Mouse (Mus musculus) forebrain, embryonic 13.5 days (tissue): Measurements from ENCODE around the gene Gm15155. TPM values are rescaled to one million over a fixed set of nuclear protein-coding genes. Genes with fewer than 3 reads are reported as not detected.

Experiments
- ATAC-seq: fragments of 200-750 bp; cut with Nextera tagmentation; 2 replicates; pipeline ENCODE4 v1.8.0; 2017
- H3K27ac ChIP-seq: fragments of 300-500 bp; sonication (generic); 2 replicates; pipeline ENCODE4 v1.5.1; 2015; ENCODE audit warnings: inconsistent platforms, mild to moderate bottlenecking, moderate library complexity
- H3K27me3 ChIP-seq: fragments of 300-500 bp; sonication (generic); 2 replicates; pipeline ENCODE4 v1.6.1; 2015; ENCODE audit warnings: mild to moderate bottlenecking, inconsistent platforms
- H3K36me3 ChIP-seq: fragments of 300-500 bp; sonication (generic); 2 replicates; pipeline ENCODE4 v1.6.1; 2015; ENCODE audit warnings: mild to moderate bottlenecking, inconsistent platforms; ENCODE audit not compliant: poor library complexity, severe bottlenecking
- H3K4me1 ChIP-seq: fragments of 300-500 bp; sonication (generic); 2 replicates; pipeline ENCODE4 v1.6.1; 2015; ENCODE audit warnings: inconsistent platforms
- H3K4me2 ChIP-seq: fragments of 300-500 bp; sonication (generic); 2 replicates; pipeline ENCODE4 v1.6.1; 2015; ENCODE audit warnings: inconsistent platforms, mild to moderate bottlenecking, moderate library complexity
- H3K4me3 ChIP-seq: fragments of 300-500 bp; sonication (generic); 2 replicates; pipeline ENCODE4 v1.5.1; 2015; ENCODE audit warnings: mild to moderate bottlenecking, inconsistent platforms
- H3K9ac ChIP-seq: fragments of 300-500 bp; sonication (generic); 2 replicates; pipeline ENCODE4 v1.6.1; 2015; ENCODE audit warnings: mild to moderate bottlenecking, inconsistent platforms
- H3K9me3 ChIP-seq: fragments of 300-500 bp; sonication (generic); replicated peaks from 2 replicates; pipeline ENCODE4 v1.6.1; 2016; ENCODE audit warnings: inconsistent platforms
- WGBS: fragments of 180-500 bp; shearing (Covaris S2); methylation state at CpG from one replicate; pipeline ENCODE4 v1.1.7; 2015; 5-methylcytosine and 5-hydroxymethylcytosine counted together
- polyA plus RNA-seq: library from polyadenylated mRNA; unstranded; fragments of >200 nt; fragmentation: Nextera tagmentation; extraction: Ambion mirVana; gene quantifications from 2 replicates; pipeline ENCODE4 v1.2.1, GENCODE M21; 2015

The Gm15155 gene
- polyA plus RNA-seq, result not detected in 2 replicates

GRCm38 (mm10) chrX:155624341-155624841 lies at the start of gene Gm15155:
Gene Gm15155, plus strand, starts transcription at chrX:155624741.
- WGBS, result 20% methylated on average over 19 of the region's 19 CpGs
- peak; percentile 34 for ATAC-seq
- H3K27me3 ChIP-seq, result peaks cover 25% of the 10 kb centered on the region
- no peaks in the 10 kb centered on the region for H3K4me1 ChIP-seq
- no peaks in the 10 kb centered on the region for H3K36me3 ChIP-seq
- no peak within 1 kb of the TSS for H3K27ac ChIP-seq
- peak within 1 kb of the TSS; percentile 54 for H3K9ac ChIP-seq
- no peaks in the 10 kb centered on the region for H3K9me3 ChIP-seq
- H3K4me3 ChIP-seq, result peak within 1 kb of the TSS; percentile 48
- H3K4me2 ChIP-seq, result peak within 1 kb of the TSS; percentile 75

GRCm38 (mm10) chrX:155579791-155580190 lies 44.8 kb upstream of the Gm15155 start:
- H3K9me3 ChIP-seq, result no peaks in the 10 kb centered on the region
- no peak overlapping the region for H3K4me3 ChIP-seq
- H3K36me3 ChIP-seq, result no peaks in the 10 kb centered on the region
- ATAC-seq, result no peak
- H3K4me1 ChIP-seq, result no peaks in the 10 kb centered on the region
- no peak overlapping the region for H3K4me2 ChIP-seq
- no peaks in the 10 kb centered on the region for H3K27me3 ChIP-seq
- H3K9ac ChIP-seq, result no peak overlapping the region
- no peak overlapping the region for H3K27ac ChIP-seq

DNA sequence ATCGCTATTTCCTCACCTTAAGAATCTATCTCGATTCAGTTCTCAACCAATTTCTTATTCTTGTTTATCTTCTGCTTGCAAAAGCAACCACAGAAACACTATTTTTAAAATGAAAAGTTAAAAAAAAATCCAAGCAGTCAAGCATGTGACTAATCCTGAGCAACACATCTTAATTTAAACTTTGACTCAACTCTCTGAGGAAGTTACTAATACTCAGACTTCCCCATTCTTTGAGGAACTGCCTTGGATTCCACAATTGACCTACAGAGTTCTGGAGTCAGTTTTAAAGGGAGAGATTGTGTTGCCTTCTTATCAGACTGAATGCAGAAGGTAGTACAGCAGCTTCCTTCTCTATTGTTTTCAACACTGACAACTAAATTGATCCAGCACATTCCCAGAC lies 40.0 kb upstream of the Gm15155 start:
- WGBS, result 83% methylated on average over 2 of the region's 2 CpGs
- no peak overlapping the region for H3K27ac ChIP-seq
- no peak overlapping the region for H3K4me3 ChIP-seq
- H3K27me3 ChIP-seq, result no peaks in the 10 kb centered on the region
- H3K4me1 ChIP-seq, result no peaks in the 10 kb centered on the region
- no peaks in the 10 kb centered on the region for H3K9me3 ChIP-seq
- no peak overlapping the region for H3K4me2 ChIP-seq
- H3K9ac ChIP-seq, result no peak overlapping the region
- no peaks in the 10 kb centered on the region for H3K36me3 ChIP-seq
- no peak for ATAC-seq

- Histone ChIP-seq H3K9ac (no peak overlapping the region), H3K27me3 (no peaks in the 10 kb centered on the region), H3K36me3 (no peaks in the 10 kb centered on the region), H3K4me2 (no peak overlapping the region), H3K4me1 (no peaks in the 10 kb centered on the region), H3K27ac (no peak overlapping the region), H3K4me3 (no peak overlapping the region), H3K9me3 (no peaks in the 10 kb centered on the region)
- no peak for ATAC-seq
- 87% methylated on average over 3 of the region's 3 CpGs for WGBS
These were observed 33.1 kb upstream of the Gm15155 start for GRCm38 (mm10) chrX:155591490-155591889.

GRCm38 (mm10) chrX:155592467-155592866 lies 32.1 kb upstream of the Gm15155 start:
- Histone ChIP-seq H3K4me3 (no peak overlapping the region), H3K36me3 (no peaks in the 10 kb centered on the region), H3K4me1 (no peaks in the 10 kb centered on the region), H3K9ac (no peak overlapping the region), H3K9me3 (no peaks in the 10 kb centered on the region), H3K27me3 (no peaks in the 10 kb centered on the region), H3K27ac (no peak overlapping the region), H3K4me2 (no peak overlapping the region)
- WGBS, result 73% methylated on average over 2 of the region's 2 CpGs
- ATAC-seq, result no peak

DNA sequence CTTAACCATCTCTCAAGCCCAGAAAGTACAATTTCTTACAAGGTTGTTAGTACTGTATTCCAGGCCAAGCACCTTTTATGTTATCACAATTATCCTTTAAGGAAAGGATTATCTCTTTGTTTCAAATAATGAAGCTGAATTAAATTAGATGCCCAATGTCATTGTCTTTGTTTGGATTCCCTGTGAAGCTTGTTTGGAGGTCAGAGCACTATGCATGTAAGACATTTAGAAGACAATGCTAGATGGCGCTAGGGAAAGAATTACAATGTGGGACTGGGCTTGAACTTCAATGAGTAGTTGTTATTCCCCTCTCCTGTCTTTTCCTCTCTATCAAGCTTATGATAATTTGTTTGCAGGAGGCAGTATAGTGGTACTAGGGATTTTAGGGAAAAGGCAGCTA lies 29.9 kb upstream of the Gm15155 start:
- H3K27me3 ChIP-seq, result no peaks in the 10 kb centered on the region
- no peak overlapping the region for H3K4me3 ChIP-seq
- WGBS, result 42% methylated on average over 1 of the region's 1 CpGs
- H3K27ac ChIP-seq, result no peak overlapping the region
- no peaks in the 10 kb centered on the region for H3K4me1 ChIP-seq
- no peaks in the 10 kb centered on the region for H3K36me3 ChIP-seq
- H3K4me2 ChIP-seq, result no peak overlapping the region
- no peak for ATAC-seq
- H3K9me3 ChIP-seq, result no peaks in the 10 kb centered on the region
- no peak overlapping the region for H3K9ac ChIP-seq

GRCm38 (mm10) chrX:155596390-155596789 lies 28.2 kb upstream of the Gm15155 start:
- Histone ChIP-seq H3K4me3 (no peak overlapping the region), H3K27ac (no peak overlapping the region), H3K4me1 (no peaks in the 10 kb centered on the region), H3K9ac (no peak overlapping the region), H3K27me3 (no peaks in the 10 kb centered on the region), H3K9me3 (no peaks in the 10 kb centered on the region), H3K36me3 (no peaks in the 10 kb centered on the region), H3K4me2 (no peak overlapping the region)
- no peak for ATAC-seq

- no peaks in the 10 kb centered on the region for H3K36me3 ChIP-seq
- 85% methylated on average over 2 of the region's 2 CpGs for WGBS
These were observed 23.3 kb upstream of the Gm15155 start for GRCm38 (mm10) chrX:155601196-155601595.

GRCm38 (mm10) chrX:155622527-155622926 lies 2.0 kb upstream of the Gm15155 start:
- Histone ChIP-seq H3K9ac (peak overlapping the region; percentile 54), H3K27me3 (peaks cover 25% of the 10 kb centered on the region), H3K4me2 (peak overlapping the region; percentile 75), H3K9me3 (no peaks in the 10 kb centered on the region), H3K4me1 (no peaks in the 10 kb centered on the region), H3K4me3 (peak overlapping the region; percentile 48), H3K36me3 (no peaks in the 10 kb centered on the region), H3K27ac (no peak overlapping the region)
- peak; percentile 28 for ATAC-seq
- WGBS, result 22% methylated on average over 24 of the region's 24 CpGs

More at GRCm38 (mm10) chrX:155601196-155601595, 23.3 kb upstream of the Gm15155 start:
- ATAC-seq, result no peak
- H3K9ac ChIP-seq, result no peak overlapping the region
- no peak overlapping the region for H3K27ac ChIP-seq
- no peaks in the 10 kb centered on the region for H3K4me1 ChIP-seq
- no peak overlapping the region for H3K4me2 ChIP-seq
- H3K9me3 ChIP-seq, result no peaks in the 10 kb centered on the region
- no peak overlapping the region for H3K4me3 ChIP-seq
- no peaks in the 10 kb centered on the region for H3K27me3 ChIP-seq

- no peaks in the 10 kb centered on the region for H3K9me3 ChIP-seq
- no peaks in the 10 kb centered on the region for H3K36me3 ChIP-seq
- peak overlapping the region; percentile 75 for H3K4me2 ChIP-seq
- H3K27ac ChIP-seq, result no peak overlapping the region
- H3K4me1 ChIP-seq, result no peaks in the 10 kb centered on the region
- WGBS, result 23% methylated on average over 23 of the region's 69 CpGs
- H3K4me3 ChIP-seq, result peak overlapping the region; percentile 48
- peaks cover 25% of the 10 kb centered on the region for H3K27me3 ChIP-seq
- peak; percentile 83 for ATAC-seq
- peak overlapping the region; percentile 54 for H3K9ac ChIP-seq
These were observed 1.5 kb upstream of the Gm15155 start for GRCm38 (mm10) chrX:155622961-155623599.

- no peak within 1 kb of the TSS for H3K27ac ChIP-seq
- WGBS, result 19% methylated on average over 20 of the region's 34 CpGs
- H3K4me3 ChIP-seq, result peak within 1 kb of the TSS; percentile 48
- peak within 1 kb of the TSS; percentile 75 for H3K4me2 ChIP-seq
- H3K36me3 ChIP-seq, result no peaks in the 10 kb centered on the region
- ATAC-seq, result peak; percentile 83
- peak within 1 kb of the TSS; percentile 54 for H3K9ac ChIP-seq
- no peaks in the 10 kb centered on the region for H3K9me3 ChIP-seq
- no peaks in the 10 kb centered on the region for H3K4me1 ChIP-seq
- H3K27me3 ChIP-seq, result peaks cover 25% of the 10 kb centered on the region
These were observed 750 bp upstream of the Gm15155 start, which contains the start of gene Ptchd1 for GRCm38 (mm10) chrX:155623701-155624281. Gene Ptchd1, minus strand, starts transcription at chrX:155623814.

- ATAC-seq, result 0 out of 2 replicates have a peak, but pooled peaks have one; percentile 1
- Histone ChIP-seq H3K27ac (no peak overlapping the region), H3K4me2 (peak overlapping the region; percentile 75), H3K9ac (no peak overlapping the region), H3K4me1 (no peaks in the 10 kb centered on the region), H3K9me3 (no peaks in the 10 kb centered on the region), H3K36me3 (no peaks in the 10 kb centered on the region), H3K4me3 (peak overlapping the region; percentile 48), H3K27me3 (peaks cover 25% of the 10 kb centered on the region)
- WGBS, result 8% methylated on average over 15 of the region's 15 CpGs
These were observed 354 bp downstream of the Gm15155 start for GRCm38 (mm10) chrX:155624895-155625294.
